Mouse (Mus musculus): ENCODE data around the gene Ccl24.

Gene Ccl24

DNA sequence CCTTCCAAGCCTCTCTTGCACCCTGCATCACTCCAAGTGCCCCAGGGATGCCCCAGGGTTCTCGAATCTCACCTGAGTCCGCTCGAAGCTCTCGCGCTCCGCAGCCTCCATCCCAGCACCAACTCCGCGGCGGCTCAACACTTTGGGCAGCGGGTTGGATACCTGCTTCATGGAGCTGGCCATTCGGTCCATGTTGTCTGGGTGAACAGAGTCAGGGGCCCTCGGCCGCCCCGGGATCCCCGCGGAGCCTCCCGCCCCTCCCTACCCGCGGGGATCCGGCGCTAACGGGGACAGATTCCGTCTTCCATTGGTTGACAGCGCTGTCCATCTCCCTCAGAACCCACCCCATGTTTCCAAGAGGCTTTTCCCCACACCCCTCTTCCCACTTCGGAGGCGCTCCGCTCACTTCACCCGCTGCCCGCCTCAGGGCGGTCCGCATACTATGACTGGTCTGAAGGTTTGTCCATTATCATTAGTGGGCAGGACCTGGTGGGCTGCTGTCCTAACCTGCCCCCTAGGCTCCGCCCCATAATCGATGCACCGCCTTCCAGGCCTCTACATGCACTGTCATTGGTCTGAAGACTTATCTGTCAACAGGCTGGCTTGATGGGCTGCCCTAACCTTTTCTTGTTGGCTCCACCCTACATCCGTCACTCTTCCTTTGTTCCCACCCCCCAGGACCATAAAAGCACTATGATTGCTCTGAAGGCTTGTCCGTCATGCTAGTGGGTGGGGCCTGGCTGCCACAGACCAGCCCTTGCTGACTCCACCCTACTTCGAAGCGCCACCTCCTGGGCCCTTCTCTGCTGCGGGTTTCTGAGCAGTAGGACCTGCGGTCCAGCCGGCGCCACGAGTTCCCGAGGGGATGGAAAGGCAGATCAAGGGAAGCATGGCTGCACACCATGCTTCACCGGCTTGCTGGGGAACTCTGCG lies 27.7 kb downstream of the Ccl24 start, which contains the start of gene Hip1:
Hip1 (minus strand) TSS at position 256 of the 933 bp plus-strand sequence.
- DNase-seq (ENCODE audit: low spot score in 2 of 2): peak; percentile 90 to 93

DNA sequence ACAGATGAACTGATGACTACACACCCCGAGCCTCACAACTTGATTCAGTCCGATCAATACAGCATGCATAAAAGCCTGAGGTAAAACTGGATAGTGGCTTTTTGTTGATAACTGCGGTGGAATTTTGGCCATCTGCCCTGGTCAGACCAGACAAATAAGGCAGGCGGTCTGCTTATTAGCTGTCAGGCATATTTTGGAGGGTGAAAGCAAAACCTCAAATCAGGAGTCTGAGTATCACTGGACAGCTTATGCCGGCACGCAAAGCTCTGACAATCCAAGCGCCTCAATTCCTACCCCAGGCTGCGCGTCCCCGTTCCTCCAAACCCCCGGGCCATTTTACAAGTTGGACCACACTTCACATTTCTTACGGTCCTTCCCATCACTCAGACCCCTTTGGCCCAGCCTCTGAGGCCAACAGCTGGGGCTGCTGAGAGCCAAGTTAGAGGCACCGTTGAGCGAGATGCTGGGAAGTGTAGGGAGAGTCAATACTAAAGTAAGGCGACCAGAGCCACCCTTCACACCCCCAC lies 28.8 kb downstream of the Ccl24 start:
- no peak for DNase-seq (ENCODE audit: low spot score in 2 of 2)

DNA sequence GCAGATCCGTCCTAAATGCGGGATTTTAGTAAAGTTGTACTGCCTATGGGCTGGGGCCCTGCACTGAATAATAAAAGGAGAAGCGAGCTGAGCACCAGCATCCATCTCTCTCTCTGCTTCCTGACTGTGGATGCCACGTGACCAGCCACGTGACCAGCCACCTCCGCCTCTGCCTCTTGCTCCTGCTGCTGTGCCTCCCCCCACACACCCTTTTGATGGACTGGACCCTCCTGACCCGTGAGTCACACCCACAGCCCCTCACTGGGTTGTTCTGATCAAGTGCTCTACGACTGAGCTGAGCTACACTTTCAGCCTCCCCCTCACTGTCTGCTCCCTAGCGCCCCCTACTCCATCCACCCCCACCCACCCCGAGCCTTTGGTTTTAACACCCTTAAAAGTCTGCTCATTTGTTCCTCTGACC lies 35.0 kb downstream of the Ccl24 start:
- peak; percentile 35 to 66 for DNase-seq (ENCODE audit: low spot score in 2 of 2)

DNA sequence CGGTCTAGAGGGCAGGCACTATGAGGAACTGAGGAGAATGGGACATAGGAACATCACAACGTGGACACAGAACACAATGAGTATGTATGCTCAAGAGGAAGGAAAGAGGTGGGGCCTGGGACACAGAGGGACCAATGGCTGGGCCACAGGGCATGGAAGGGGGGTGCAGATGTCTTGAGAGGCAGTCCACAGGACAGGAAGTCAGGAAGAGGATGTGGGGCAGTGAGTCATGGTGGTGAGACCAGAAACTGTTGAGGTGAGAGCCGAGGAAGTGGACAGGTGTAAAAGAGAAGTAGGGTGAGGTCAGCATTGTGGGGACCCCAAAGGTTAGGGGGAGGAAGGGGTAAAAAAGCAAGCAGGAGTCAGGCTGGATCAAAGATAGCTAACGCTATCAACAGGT lies 35.5 kb downstream of the Ccl24 start:
- peak; percentile 48 to 74 for DNase-seq (ENCODE audit: low spot score in 2 of 2)

DNA sequence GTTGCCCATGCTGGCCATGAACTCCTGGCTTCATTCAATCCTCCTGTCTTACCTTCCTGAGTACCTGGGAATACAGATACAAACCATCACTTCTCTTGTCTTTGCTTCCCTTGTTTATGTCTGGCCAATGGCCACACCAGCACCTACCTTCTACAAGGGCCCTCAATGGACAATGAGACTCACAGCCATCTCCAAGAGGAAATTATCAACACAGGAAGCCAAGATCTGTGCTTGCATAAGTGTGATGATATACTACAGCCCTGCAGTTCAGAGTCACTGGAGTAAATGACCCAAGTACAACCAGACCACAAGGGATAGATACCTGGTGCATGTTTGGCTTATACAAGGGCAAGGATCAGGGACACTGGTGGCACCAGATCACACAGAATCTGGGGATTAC lies 37.0 kb downstream of the Ccl24 start:
- DNase-seq (ENCODE audit: low spot score in 2 of 2): no peak

DNA sequence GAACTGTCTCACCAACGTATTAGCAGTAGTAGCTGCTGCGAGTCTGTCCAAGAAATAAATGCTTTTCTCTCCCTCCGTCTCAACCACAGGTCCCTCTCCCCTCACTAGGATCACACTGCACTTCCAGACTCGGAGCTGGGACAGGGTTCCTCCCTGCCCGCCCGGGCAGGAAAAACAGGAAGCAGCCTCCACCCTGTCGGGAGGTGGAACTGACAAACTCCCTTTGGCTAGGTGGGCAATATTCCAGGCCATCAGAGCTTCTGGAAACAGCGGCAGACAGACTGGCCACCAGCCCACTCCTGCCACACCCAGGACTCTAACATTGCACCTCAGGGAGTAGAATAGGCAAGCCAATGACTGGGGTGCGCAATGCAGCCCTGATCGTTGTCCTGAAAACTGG lies 39.4 kb downstream of the Ccl24 start:
- DNase-seq (ENCODE audit: low spot score in 2 of 2): no peak

DNA sequence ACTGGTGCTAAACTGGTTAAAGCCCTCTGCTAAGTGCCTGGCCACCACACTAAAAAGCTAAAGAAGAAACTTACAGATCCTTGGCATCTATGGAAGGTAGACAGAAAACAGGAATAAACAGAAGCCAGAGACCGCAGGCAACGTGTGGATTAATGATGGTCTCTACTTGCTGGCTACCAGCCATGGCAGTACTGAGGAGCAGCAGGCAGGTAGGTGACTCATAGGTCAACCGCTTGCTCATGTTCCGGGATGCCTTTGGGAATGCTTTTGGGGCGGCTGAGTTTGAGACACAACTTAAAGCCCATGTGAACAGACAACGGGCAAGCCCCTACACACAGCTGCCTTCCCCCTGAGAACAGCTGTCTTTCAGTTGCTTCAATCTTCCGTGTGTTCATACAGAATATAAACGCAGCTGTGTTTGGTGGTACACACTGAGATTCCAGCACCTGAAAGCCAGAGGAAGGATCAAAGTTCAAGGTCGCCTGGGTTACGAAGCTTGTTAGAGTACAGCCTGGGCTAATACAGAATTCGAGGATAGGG lies 41.5 kb downstream of the Ccl24 start:
- DNase-seq (ENCODE audit: low spot score in 2 of 2): no peak

DNA sequence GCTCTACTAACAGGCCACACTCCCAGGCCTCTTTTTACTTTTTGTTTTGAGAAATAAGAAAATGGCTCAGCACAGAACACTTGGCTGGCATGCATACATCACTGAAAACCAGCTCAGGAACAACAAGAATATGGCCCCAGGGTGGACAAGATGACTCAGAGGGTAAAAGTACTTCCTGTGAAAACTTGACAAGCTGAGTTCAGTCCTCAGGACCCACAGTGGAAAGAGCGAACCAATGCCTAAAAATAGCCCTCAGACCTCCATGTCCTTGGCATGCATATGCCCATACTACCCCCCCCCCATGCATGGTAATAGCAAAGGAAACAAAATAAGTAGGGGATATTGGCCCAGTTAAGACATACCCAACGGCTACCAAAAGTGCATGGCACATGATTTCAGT lies 42.9 kb downstream of the Ccl24 start:
- DNase-seq (ENCODE audit: low spot score in 2 of 2): no peak

DNA sequence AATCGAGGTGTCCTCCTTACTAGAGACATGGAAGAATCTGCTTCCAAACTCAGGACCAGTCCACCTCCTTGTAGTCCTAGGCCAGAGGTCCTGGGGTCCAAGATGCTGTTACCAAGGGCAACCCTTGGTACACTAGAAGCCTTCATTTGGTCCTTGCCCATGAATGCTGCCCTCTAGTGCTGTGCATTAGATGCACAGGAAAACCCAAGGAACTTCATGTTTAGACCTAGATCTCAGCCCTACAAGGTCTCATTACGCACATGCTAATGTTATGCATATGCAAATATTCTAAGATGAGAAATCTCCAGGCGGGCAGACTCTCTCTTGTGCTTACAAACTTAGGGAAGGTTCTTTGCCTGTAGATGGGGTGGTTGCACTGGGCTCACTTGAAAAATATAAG lies 43.5 kb downstream of the Ccl24 start:
- DNase-seq (ENCODE audit: low spot score in 2 of 2): no peak

DNA sequence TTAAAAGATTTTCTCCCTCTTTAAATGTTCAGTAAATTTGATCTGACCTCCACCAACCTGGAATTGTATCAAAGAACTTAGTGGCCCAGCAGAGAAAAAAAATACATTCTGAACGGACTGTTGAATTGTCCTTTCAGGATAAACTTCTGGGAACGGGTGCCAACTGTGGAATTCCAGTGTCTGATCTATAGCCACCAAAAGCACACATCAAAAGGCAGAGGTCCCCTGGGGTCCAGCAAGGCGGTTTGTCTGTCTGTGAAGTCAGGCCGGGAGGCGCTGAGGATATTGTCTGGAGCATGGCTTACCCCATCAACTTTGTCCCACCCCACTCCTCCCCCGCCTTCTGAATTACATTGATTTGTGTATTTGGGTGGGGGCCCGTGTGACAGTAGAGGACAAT lies 44.9 kb downstream of the Ccl24 start:
- no peak for DNase-seq (ENCODE audit: low spot score in 2 of 2)

DNA sequence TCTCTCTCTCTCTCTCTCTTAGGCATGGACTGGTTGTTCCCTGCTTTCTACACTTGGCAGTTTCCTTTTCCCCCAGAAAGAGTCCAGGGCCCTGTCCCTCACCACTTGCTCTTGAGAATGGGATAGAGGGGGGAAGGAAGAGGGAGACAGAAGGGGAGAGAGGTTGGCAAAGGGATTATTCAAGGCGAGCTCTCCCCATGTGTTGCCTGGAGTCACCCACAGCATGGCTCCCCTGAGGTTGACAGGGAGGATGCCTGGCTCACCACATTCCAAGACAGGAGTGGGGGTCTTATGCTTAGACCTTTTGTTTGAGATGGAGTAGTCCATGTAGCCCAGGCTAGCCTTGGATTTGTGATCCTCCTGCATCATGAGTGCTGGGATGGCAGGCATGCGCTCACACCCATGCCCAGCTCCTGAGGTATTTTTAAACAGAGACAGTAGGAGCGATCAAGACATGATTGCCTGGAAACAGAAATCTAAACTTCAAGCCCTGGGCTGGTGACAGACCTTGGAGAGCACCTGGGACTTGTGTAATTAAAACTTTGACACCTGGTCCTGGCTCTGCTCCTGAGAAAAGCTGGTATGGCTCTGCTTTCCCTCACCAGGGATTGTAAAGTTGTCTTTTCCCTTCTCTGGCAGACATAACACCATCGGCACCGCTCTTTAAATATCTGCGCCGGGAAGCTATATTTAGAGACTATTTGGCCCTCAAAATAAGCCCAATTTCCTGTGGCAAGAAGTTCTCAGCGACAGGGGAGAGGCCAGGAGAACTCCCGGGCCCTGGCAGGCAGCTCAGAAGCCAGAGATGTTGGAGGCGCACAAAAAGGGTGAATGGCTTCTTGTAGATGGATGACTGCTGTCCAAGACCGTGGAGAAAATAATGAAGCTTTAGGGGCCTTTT lies 47.9 kb downstream of the Ccl24 start:
- no peak for DNase-seq (ENCODE audit: low spot score in 2 of 2)

DNA sequence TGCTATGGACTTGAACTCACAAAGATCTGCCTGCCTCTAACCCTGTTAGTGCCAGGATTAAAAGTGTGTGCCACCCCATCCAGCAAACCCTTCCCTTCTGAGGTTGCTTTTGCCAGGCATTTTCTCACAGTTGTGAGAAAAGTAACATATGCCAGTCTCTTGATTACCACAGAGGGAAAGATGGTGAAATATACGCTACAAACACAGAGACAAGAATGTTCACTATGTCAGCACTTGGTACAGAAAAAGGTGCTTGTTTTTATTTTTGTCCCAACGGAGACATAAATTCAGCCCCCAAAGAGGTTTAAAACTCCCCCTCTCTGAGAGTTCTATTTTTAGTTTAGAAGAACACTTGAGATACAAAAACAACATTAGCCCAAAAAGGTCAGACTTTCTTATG lies 48.8 kb downstream of the Ccl24 start:
- DNase-seq (ENCODE audit: low spot score in 2 of 2): no peak

DNA sequence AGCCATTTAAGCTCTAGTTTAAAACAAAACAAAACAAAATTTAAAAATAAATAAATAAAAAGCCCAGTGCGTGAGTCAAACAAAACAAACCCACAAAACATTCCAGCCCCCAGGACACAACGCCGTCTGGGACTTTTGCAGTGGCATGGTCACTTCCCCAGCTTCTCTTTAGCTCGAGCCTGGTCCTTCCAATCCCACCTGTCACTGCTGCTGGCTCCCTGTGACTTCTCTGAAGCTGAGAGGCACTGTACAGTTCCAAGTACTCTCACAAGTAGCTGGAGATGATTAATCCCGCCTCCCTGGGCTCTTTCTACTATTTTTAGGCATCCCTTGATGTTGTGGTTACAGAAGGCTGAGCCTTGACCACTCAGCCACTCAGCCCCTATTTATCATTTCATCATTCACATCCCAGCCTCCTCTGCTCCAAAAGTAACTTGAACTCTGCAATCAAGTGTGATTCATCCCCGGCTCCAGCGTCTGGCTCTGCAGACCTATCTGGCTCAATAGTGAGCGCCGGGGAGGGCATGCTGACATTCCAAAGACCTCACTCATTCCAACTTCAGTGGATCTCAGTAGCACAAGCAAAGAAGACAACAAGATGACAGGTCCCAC lies 50.6 kb downstream of the Ccl24 start:
- DNase-seq (ENCODE audit: low spot score in 2 of 2): no peak
